Mouse (Mus musculus): ENCODE measurements around the gene Cd164.
A peak's percentile ranks its signal among the peaks of the same experiment; 100 is the strongest.

The Cd164 gene

DNA sequence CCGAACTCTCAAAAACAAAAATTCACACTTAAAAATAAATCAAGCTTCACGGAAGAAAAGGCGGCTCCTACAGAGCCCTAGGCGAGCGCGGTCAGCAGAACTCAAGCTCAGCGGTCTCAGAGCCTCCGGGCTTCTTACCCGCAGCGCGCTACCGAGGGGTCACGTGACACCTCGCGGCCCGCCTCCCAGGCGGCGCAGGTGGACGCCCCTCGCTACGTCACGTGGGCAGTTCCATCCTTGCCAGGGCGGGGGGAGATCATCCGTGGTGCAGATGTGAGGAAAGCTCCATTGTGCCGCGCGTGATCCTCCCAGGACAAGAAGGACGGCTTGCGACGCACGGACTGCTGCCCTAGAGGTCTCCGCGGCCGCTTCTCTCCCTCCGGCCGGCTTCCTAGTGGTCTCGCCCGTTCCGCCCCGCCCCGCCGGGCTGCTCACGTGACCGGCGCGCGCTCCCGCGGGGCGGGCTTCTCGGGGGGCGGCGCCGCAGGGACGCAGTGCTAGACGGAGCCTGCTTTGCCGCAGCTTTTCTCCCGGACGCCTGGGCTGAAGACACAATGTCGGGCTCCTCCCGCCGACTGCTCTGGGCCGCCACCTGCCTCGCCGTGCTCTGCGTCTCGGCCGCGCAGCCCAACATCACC lies at the start of gene Cd164:
Gene Cd164 (plus strand): TSS at position 434 of the 638 bp plus-strand sequence.
- DNase-seq: peak; percentile 87 to 94

DNA sequence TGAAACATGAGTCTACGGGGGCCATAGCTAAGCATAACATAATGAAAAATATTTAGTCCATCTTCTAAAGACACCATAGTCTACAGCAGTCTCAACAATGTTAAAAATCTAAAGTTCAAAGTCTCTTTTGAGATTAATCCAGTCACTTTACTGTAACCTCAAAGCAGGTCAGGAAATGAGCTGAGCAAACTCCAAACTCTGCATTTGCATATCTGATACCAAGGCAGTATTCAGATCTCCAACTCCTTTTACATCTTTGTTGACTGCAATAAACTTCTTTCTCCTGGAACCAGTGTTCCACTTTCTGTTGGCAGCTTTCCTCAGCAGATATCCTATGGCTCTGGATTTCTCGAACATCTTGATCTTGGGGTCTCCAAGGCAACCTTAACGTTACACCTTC lies 48.5 kb upstream of the Cd164 start:
- no peak for DNase-seq

DNA sequence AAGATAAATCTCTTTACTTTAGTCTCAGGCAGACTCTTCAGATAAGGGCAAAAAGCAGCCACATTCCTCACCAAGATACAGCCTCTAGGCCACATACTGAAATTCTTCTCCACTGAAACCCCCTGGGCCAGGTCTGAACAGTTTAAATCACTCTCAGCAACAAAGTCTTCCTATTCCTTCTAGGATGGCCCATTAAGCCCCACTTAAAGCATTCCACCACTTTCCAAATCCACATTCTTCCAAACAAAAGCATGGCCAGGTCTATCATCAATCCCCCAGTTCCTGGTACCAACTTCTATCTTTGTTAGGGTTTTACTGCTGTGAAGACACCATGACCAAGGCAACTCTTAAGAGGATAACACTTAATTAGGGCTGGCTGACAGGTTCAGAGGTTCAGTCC lies 46.7 kb upstream of the Cd164 start:
- no peak for DNase-seq

DNA sequence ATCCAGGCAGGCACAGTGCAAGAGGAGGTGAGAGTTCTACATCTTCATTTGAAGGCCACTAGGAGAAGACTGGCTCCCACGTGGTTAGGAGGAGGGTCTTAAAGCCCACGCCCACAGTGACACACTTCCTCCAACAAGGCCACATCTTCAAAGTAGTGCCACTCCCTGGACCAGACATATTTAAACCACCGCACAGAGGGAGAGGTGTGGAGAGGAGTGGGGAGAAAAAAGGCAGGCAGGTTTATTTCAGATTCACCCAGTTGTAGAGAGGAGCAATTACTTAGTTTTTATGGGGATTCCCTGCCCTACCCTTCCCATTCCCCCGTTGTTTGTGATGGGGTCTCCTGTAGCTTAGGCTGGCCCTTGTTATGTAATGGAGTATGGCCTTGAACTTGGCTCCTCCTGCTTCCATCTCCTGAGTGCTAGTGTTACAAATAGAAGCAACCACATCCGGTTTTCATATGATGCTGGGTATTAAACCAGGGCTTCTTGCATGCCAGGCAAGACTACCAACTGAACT lies 46.2 kb upstream of the Cd164 start:
- no peak for DNase-seq

DNA sequence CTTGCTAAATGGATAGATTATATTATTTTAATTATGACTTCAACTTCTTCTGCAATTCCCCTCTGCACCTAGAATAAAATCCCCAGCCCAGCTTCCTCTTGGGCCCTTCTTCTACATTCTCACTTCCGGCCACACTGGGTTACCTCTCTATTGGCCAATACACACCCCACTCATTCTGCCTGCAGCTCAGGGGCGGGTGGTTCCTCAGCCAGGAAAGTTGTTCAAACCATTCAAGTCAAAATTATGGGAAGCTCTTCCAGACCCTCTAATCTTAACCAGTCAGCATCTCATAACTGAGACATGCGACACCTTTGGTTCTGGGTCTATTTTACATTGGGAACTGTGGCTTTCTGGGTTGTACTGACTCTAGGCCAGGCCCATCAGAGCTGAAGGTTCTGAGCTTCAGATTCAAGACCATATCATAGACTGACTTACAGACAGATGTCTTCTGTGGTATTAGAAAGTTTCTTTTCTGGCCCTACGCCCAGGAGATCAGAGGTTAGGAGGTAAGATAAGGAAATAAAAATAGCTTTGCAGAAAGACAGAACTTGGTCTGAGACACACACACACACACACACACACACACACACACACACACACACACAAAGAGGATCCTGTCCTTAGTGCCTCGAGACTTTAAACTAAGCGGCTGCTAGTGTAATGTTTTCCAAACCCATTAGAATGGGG lies 45.3 kb upstream of the Cd164 start:
- DNase-seq: no peak

DNA sequence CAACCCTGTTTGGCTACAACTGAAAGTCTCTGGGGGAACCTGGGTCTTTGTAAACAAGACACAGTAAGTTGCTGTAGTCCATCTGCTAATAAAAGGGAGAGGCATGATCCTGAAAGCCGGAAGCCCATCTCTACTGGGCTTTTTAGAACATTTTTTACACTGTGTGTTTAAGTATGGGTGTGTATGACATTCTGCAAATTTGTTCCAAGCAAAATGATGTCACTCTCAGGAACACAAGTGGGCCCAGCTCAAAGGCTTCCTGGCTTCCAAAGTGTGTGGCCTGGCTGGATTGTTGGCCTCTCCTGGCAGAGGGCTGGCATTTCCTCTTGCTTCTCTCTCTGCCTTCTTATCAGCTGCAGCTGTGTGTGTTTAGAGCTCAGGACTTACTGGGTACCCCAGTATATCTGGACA lies 44.2 kb upstream of the Cd164 start:
- no peak for DNase-seq

DNA sequence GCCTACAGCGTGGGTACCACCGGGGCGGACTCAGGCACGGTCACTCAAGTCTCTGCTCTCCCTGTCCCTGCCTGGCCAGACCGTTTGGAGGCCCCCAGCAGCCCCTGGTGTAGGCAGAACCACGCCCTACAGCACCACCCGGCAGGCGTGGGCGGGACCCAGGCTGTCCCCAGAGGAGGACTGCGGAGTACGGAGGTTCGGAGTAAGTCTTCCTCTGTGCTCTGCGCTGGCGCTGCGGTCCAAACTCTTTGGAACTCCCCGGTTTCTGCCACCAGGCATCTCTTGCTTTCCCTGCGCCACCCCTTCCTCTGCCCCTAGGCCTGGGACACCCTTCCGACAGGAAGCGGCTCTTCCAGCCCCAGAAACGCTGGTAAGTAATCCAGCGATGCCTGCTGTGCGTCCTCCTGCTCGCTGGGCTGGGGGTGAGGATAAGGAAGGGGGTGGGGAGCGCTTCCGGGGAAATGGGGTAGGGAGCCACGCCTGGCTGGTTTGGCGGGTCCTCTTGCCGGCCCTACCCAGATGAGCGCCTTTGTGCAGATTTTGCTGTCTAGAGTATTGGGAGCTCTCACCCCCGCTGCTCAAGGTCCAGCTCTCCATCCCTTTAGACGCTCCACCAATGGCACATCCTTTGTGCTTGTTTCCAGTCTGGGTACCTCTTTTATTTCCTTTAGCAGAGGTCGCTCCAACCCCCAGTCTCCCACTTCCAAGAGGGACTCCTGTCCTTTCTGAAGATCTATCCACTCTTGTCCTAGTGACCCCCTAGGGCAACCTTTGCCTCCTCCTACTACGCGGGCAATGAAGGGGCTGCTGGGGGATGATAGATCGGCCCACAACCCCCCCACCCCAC lies 42.8 kb upstream of the Cd164 start, which contains the start of gene Mical1:
Gene Mical1 (plus strand): TSS at position 144 of the 847 bp plus-strand sequence.
- DNase-seq: no peak

DNA sequence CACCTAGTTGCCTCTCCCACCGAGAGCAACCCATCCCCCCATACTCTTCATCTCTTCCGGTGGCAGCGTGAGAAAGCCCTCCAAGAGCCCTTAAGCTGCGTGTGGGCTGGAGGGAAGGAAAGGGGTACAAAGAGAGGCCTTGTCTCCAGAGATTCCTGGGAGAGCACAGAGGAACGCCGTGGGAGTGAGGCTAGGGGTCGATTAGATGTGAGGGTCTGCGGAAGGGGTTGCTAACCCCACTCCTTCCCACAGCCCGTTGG lies 42.3 kb upstream of the Cd164 start:
- DNase-seq: no peak

DNA sequence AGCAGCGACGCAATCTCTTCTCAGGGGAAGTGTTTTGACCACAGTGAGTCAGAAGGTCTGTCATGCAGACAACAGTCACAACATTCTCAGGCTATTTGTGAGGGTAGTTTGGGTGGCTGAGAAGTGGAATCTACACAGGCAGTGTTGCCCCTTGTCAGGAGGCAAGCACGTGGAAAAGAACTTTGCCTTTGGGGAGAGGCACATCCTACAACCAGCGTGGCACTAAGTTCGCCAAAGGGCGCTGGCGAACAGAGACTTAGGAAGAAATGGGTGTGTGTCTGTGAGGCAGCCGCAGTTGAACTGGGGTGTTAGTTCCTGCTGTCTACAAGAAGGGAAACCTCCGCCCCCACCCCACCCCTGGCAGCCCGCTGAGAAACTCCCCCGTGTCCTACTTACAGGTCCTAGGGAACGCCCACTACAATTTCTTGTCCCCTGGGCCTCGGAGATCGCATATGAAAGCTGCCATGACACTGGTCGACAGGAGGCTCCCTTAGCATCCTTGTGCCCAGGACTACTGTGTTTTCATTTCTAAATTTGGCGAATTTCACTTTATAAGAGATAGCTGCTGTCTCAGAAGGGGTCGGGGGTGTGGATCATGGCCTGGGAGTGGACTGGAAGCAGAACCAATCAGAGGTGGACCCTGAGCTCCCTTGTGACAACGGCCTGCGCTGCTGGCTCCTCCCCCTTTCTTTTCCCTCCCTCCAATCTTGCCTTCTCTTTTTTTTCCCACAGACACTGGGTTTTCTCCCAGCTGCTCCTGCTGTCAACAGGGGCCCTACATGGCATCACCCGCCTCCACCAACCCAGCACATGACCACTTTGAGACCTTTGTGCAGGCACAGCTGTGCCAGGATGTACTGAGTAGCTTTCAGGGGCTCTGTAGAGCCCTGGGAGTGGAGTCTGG lies 41.7 kb upstream of the Cd164 start:
- no peak for DNase-seq

DNA sequence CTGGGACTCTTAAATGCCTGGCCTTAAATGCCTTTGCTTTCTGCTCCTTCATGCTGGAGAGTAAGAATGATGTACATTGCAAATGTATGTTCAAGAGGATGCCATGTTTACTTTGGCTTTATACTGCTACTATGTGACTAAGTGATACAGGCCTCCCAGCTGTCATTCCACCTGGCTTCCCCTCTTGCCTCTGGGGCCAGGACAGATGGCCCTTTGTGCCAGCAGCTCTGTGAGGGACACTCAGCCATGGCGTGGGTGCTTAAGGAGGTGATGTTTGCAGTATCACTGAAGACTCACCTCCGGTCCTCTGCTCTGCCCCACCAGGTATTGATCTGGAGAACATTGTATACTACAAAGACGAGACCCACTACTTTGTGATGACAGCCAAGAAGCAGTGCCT lies 39.3 kb upstream of the Cd164 start:
- DNase-seq: no peak

DNA sequence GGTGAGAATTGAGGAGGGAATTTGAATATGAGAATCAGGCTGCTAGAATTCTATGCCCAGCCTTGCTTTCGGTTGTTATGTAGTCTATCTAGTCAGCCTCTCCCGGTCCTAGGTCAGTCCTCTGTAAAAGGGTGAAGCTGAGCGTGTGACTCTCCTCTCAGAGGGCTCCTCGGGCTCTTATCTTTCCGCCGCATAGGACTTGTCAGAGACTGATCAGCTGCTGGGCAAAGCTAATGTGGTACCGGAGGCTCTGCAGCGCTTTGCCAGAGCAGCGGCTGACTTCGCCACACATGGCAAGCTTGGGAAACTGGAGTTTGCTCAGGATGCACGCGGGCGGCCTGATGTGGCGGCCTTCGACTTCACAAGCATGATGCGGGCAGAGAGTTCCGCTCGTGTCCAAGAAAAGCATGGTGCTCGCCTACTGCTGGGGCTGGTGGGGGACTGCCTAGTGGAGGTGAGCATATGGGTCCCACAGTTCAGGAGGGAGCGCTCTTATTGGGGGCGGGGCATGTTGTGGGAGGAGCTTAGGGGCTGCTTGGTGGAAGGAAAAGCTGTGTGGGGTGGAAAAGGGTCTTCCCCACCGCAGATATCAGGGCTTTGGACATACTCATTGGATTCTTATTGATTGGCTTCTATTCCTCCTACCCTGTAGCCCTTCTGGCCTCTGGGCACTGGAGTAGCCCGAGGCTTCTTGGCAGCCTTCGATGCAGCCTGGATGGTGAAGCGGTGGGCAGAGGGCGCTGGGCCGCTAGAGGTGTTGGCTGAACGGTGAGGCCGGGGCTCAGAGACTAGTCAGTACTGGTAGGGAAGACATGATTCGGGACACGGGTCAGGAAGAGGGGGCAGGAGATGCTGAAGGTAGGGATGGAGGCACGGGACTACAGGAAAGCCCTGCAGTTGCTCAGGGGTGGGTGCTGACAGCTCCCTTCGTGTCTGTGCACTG lies 38.0 kb upstream of the Cd164 start:
- DNase-seq: no peak

DNA sequence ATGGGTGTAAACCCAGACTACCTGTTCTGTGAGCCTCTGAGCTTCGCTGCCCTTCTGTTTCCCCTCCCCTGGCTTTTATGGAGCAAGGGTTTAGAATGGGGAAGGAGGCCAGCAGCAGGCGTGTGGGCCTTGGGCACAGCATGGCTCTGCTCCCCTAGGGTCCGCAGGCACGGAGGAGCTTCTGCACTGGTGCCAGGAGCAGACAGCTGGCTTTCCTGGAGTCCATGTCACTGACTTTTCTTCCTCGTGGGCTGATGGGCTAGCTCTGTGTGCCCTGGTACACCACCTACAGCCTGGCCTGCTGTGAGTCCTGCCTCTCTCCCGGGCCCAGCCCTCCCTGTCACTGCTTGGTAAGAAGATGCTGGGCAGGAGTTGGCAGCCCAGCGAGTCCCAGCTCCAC lies 36.8 kb upstream of the Cd164 start:
- no peak for DNase-seq

DNA sequence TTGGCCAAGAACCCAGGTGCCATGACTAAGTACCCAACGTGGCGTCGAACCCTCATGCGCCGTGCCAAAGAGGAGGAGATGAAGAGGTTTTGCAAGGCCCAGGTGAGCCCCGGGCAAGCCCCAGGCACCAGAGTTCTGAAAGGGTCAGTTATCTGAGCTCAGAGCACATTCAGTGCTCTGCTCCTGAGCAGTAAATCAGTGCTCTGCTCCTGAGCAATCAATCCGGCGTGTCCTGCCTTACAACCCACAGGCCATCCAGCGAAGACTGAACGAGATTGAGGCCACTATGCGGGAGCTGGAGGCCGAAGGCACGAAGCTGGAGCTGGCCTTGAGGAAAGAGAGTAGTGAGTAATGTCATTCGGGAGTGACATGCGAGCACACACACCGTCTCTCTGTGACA lies 33.4 kb upstream of the Cd164 start:
- DNase-seq: no peak

DNA sequence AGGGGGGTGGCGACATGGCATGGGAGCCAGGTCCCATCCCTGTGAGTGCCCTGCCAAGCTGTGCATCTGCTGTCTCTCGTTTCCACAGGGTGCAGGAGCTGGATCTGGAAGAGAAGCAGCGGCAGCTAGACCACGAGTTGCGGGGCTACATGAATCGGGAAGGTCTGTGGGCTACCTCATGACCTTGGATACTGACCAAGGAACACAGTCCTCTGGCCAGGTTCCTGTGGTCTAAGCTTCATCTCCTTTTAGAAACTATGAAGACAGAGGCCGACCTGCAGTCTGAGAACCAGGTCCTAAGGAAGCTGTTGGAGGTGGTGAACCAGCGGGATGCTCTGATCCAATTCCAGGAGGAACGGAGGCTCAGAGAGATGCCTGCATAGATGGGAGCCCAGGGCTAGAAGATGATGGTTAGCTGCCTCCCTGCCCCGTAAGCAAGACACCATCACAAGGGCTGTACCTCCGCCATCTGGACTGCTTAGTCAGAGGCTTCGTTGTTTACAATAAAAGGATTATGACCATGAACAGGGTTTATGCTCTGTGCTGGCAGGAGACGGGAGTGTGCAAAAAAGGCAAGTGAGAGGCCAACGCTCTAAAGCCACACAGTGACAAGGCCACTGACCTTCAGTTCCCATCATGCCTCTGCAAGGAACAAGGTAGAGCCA lies 32.6 kb upstream of the Cd164 start:
- DNase-seq: no peak

DNA sequence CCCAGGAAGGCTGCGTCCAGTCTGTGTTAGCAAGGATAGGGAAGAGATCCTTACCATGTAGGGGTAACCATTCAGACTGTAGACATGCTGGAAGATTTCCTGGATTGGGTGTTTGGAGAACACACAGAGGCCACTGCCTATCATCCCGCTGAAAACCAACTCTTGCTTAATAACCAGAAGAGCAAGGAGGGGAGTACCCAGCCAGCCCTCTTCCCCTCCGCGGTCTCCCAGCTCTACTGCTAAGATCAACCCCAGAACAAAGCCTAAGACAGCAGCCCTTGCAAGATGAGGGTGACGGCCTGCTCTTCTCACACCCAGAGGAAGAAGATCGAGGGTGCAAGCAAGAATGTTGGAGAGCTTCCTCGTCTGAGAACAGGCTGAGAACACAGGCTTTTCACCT lies 30.3 kb upstream of the Cd164 start:
- no peak for DNase-seq

DNA sequence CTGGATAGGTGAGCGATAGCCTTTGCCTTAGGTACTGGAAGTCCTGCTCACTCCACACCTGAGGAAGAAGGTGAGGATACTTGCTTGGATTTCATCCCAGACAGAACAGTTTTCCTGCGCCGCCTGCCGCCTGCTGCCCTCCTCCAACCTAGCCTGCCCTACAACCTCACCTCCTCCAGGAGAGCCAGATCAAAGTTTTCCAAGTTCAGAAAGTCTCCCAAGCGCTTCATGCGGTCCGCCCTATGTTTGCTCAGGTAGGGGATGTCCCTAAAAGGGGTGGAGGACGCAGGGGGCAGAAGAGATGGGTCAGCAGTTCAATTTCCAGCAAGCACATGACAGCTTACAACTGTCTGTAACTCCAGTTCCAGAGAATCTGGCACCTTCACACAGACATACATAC lies 29.9 kb upstream of the Cd164 start:
- DNase-seq: no peak

DNA sequence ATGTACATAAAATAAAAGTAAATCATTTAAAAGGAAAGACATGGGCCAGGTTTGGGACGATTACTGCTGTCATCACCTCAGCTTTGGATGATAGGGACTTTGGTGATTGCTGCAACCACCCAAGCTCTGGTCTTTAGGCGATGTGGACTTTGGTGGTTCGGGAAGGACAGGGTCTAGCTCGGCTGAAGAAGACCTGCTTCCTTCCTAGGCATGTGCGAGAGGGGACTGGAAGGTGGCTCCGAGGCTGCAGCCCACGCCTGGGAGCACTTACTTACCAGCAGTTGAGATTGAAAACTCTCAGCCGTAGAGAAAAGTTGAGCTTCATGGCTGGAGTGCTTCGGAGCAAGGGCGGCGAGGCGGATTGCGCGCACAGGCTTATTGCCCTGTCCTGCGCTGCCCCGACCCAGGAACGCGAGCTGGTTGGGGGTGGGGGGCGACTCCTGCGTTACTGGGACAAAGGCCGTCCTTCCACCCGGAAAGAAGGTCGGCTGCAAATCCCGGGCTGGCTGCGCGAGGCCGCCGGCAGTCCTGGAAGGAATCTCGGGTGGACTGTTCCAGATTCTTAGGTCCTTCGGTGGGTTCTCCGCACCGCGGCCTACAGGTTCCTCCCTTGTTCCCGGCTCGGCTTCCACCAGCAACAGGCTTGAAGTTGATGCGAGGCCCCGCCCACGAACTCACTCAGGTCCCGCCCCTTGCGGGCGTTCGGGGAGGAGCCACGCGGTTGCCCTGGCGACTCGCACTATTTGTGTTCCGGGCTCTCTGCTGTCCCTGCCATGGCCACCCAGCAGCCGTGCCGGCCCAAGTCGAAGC lies 29.3 kb upstream of the Cd164 start, which contains the start of the genes Smpd2 and Ppil6:
Gene Smpd2 (minus strand): TSS at position 662 of the 810 bp plus-strand sequence.
Gene Ppil6 (plus strand): TSS at position 732 of the 810 bp plus-strand sequence.
- peak; percentile 91 to 92 for DNase-seq

DNA sequence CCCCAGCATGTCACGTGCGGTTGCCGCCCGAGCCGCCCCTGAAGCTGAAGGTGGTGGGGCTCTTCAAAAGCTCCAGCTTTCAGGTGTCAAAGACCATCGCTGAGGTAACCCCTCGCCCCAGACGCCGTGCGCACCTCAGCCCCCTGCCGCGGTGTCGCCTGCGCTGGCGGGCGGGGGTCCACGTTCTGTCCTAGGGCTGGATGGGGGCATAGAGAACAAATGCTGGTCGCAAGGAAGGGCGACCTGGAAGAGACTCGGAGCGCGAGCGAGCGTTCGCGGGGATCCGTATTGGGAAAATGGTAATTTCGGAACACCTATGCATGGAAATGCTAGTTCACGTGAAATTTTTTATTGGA lies 28.7 kb upstream of the Cd164 start:
- no peak for DNase-seq

DNA sequence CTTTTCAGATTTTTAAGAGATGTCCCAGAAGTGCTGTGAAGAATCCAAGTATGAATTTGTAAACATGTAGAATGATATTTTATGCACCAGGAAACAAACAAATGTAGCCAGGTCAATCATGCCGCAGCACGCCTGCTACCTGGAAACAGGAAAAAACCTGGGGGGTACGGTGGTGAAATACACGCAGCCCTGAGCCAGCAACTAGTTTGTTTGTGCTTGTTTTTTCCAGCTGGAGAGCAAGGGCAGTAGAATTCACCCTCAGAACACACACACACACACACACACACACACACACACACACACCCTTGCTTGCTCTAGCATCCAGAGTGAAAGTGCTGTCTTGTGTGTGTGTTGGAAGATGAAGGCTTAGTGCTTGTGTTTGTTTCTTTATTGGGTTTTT lies 28.1 kb upstream of the Cd164 start:
- DNase-seq: no peak

DNA sequence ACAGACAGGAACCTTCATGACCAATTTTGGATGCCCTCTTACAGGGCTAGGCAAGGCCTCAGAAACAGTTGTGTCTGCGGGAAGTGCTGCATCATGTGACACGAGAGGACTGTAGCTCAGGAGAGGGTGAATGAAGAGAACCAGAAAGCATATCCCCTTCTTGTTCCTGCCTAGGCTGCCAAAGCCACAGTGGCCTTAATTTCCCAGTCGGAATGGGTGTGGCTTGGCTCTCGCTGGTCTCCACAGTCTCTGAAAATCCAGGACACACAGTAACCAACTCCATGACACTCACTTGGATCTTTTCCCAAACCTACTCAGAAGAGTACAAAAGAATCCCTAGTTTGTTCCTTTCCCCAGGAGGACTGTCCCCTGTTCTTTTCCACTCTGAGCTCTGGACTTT lies 18.3 kb upstream of the Cd164 start:
- DNase-seq: no peak
